Mouse (Mus musculus): Measurements from ENCODE around the gene Stk31. TPM values are rescaled to one million over a fixed set of nuclear protein-coding genes. Genes with fewer than 3 reads are reported as not detected.

Stk31 gene
- total RNA-seq, 2 experiments from 2014 or later: not detected

Other genes with a start within 250 kb of the Stk31 start
- gene Igf2bp3, start 180.6 kb upstream of the Stk31 start, total RNA-seq (2015): 0.02 and 0.05 TPM in 2 replicates
- gene Igf2bp3, start 180.6 kb upstream of the Stk31 start, total RNA-seq (2017): not detected in 2 replicates
- gene Tra2a, start 131.6 kb upstream of the Stk31 start, total RNA-seq (2015): 124 and 144 TPM in 2 replicates
- gene Tra2a, start 131.6 kb upstream of the Stk31 start, total RNA-seq (2017): 98.9 and 106 TPM in 2 replicates
- gene Ccdc126, start 76.3 kb upstream of the Stk31 start, total RNA-seq (2015): 6.8 TPM in 2 replicates
- 5.2 and 5.8 TPM in 2 replicates for gene Ccdc126, start 76.3 kb upstream of the Stk31 start, total RNA-seq (2017)
- gene Fam221a, start 27.9 kb upstream of the Stk31 start, total RNA-seq (2015): 7.2 and 9.4 TPM in 2 replicates
- 0.53 and 2.0 TPM in 2 replicates for gene Fam221a, start 27.9 kb upstream of the Stk31 start, total RNA-seq (2017)